Mouse (Mus musculus) thymus, postnatal 0 days (tissue): ENCODE data around the gene Mrps30. TPM values are rescaled to one million over a fixed set of nuclear protein-coding genes. Genes with fewer than 3 reads are reported as not detected.
"Not testable (repeated sequence)": the region's sequence is repeated elsewhere in the genome, so short reads cannot be mapped to it uniquely, and the experiment has no call there.

ENCODE experiments used
- DNase-seq: peaks from one replicate; pipeline ENCODE4 v3.0.0-alpha.2; 2015; ENCODE audit warnings: low spot score
- polyA plus RNA-seq: library from polyadenylated mRNA; unstranded; fragments of >200 nt; fragmentation: Nextera tagmentation; extraction: Ambion mirVana; gene quantifications from 2 replicates; pipeline ENCODE4 v1.2.1, GENCODE M21; 2015

Mrps30 gene
- polyA plus RNA-seq = 37.6 and 38.8 TPM in 2 replicates

GRCm38 (mm10) chr13:118386511-118387447 lies at the start of gene Mrps30, which contains the start of gene B430218F22Rik:
TSS of gene Mrps30 (minus strand) at chr13:118387252.
TSS of gene B430218F22Rik (plus strand) at chr13:118386630.
- peak; percentile 96 for DNase-seq

- no peak for DNase-seq
These were observed 33.8 kb upstream of the Mrps30 start for GRCm38 (mm10) chr13:118420847-118421246.

GRCm38 (mm10) chr13:118420408-118420807 lies 33.4 kb upstream of the Mrps30 start:
- no peak for DNase-seq

- no peak for DNase-seq
These were observed 31.1 kb upstream of the Mrps30 start for GRCm38 (mm10) chr13:118418163-118418562.

GRCm38 (mm10) chr13:118411297-118411992 lies 24.4 kb upstream of the Mrps30 start:
- DNase-seq = no peak

GRCm38 (mm10) chr13:118403544-118403943 lies 16.5 kb upstream of the Mrps30 start:
- peak; percentile 41 for DNase-seq

GRCm38 (mm10) chr13:118400340-118400739 lies 13.3 kb upstream of the Mrps30 start:
- DNase-seq = no peak

- no peak for DNase-seq
These were observed 8.8 kb upstream of the Mrps30 start for GRCm38 (mm10) chr13:118395803-118396202.

GRCm38 (mm10) chr13:118387448-118387801 lies 373 bp upstream of the Mrps30 start:
- DNase-seq = not testable (repeated sequence)

- DNase-seq = no peak
These were observed 6.7 kb downstream of the Mrps30 start for GRCm38 (mm10) chr13:118380381-118380780.

- peak; percentile 50 for DNase-seq
These were observed 7.9 kb downstream of the Mrps30 start for GRCm38 (mm10) chr13:118379155-118379554.

- DNase-seq = no peak
These were observed 14.2 kb downstream of the Mrps30 start for GRCm38 (mm10) chr13:118372871-118373270.

GRCm38 (mm10) chr13:118365774-118366173 lies 21.3 kb downstream of the Mrps30 start:
- DNase-seq = no peak

- no peak for DNase-seq
These were observed 23.7 kb downstream of the Mrps30 start for GRCm38 (mm10) chr13:118363342-118363741.

GRCm38 (mm10) chr13:118350870-118351269 lies 36.2 kb downstream of the Mrps30 start:
- no peak for DNase-seq

- peak; percentile 44 for DNase-seq
These were observed 36.8 kb downstream of the Mrps30 start for GRCm38 (mm10) chr13:118350257-118350656.

Other genes starting within 250 kb of the Mrps30 start
- gene B430218F22Rik, start 622 bp downstream of the Mrps30 start, polyA plus RNA-seq = 0.48 and 1.5 TPM in 2 replicates